ENCODE assay signal across 8 mouse cellular contexts in genomic region chr10:61211743-61212142, GRCm38 (mm10). TPM values are rescaled to one million over a fixed set of nuclear protein-coding genes. Genes with fewer than 3 reads are reported as not detected.
DNase-seq lines count a peak whose midpoint lies in the region; ATAC-seq and TF ChIP-seq lines count a peak whose summit lies in the region.

No protein-coding gene starts in this region.

- H3K9me3 ChIP-seq in neural tube, embryonic 15.5 days (replicated peaks) = no peaks in the 10 kb centered on the region
- no peaks in the 10 kb centered on the region; the same call in 1 of the 2 replicates for H3K9me3 ChIP-seq in heart, postnatal 0 days (replicated peaks; ENCODE audit: control insufficient read depth, low read length)

- 0 out of 2 replicates have a peak, but pooled peaks cover 5% of the 10 kb centered on the region for H3K27me3 ChIP-seq in neural tube, embryonic 15.5 days (replicated peaks)
- 0 out of 2 replicates have a peak, but pooled peaks cover 4% of the 10 kb centered on the region for H3K27me3 ChIP-seq in heart, postnatal 0 days (ENCODE audit: control insufficient read depth, insufficient read depth, low read length)

- no peak overlapping the region for H3K4me3 ChIP-seq in neural tube, embryonic 15.5 days (replicated peaks)
- H3K4me3 ChIP-seq in heart, postnatal 0 days (ENCODE audit: low read depth, low read length) = no peak overlapping the region

- peak; percentile 68 for TF ChIP-seq CTCF in heart, postnatal 0 days (IDR thresholded peaks at IDR 0.05; ENCODE audit: low read depth)

- H3K4me2 ChIP-seq in neural tube, embryonic 15.5 days = no peak overlapping the region
- no peak overlapping the region for H3K4me2 ChIP-seq in heart, postnatal 0 days (ENCODE audit: low read depth, low read length)

- H3K36me3 ChIP-seq in neural tube, embryonic 15.5 days = no peaks in the 10 kb centered on the region
- H3K36me3 ChIP-seq in heart, postnatal 0 days (replicated peaks; ENCODE audit: control insufficient read depth, insufficient read depth, low read length) = no peaks in the 10 kb centered on the region

- WGBS in neural tube, embryonic 15.5 days = 9% methylated on average over 13 of the region's 13 CpGs
- WGBS in heart, postnatal 0 days = 10% methylated on average over 13 of the region's 13 CpGs

- H3K27ac ChIP-seq in neural tube, embryonic 15.5 days (replicated peaks) = no peak overlapping the region
- H3K27ac ChIP-seq in heart, postnatal 0 days (ENCODE audit: low read depth) = no peak overlapping the region

- ATAC-seq in neural tube, embryonic 15.5 days (ENCODE audit: low FRiP score) = no peak
- ATAC-seq in heart, postnatal 0 days (ENCODE audit: insufficient read depth, low read depth) = peak; percentile 63
- no peak for ATAC-seq in inflammation-experienced regulatory T-cells, adult 6 months

- H3K4me1 ChIP-seq in neural tube, embryonic 15.5 days = peaks cover 5% of the 10 kb centered on the region; the same call in 1 of the 2 replicates
- H3K4me1 ChIP-seq in heart, postnatal 0 days (ENCODE audit: control insufficient read depth, insufficient read depth) = no peaks in the 10 kb centered on the region

- no peak for TF ChIP-seq EP300 in heart, postnatal 0 days (IDR thresholded peaks at IDR 0.05; ENCODE audit: low read depth)

- peak; percentile 71 for DNase-seq in neural tube, embryonic 10.5 days (ENCODE audit: extremely low spot score, low spot score)
- DNase-seq in ZHBTc4 (ENCODE audit: low read depth, low spot score) = peak; percentile 89
- peak; percentile 65 to 67 for DNase-seq in cerebellum, postnatal 36 days
- peak; percentile 70 for DNase-seq in heart, postnatal 0 days (ENCODE audit: low spot score)
- DNase-seq in left cerebral cortex, postnatal 10 days (ENCODE audit: extremely low spot score in 1 of 2, low spot score in 2 of 2) = peak; percentile 28 to 76
- peak; percentile 85 for DNase-seq in retina, embryonic 14.5 days (ENCODE audit: low spot score)

- H3K9ac ChIP-seq in neural tube, embryonic 15.5 days (replicated peaks) = no peak overlapping the region
- H3K9ac ChIP-seq in heart, postnatal 0 days (replicated peaks; ENCODE audit: low read depth, low read length) = no peak overlapping the region

- intact Hi-C loops in left cerebral cortex, postnatal 10 days (cut with DNase I) = no loop called here

RNA-seq across cellular contexts. Expression of gene Tbata, which starts 40.0 kb away (rescaled TPM):
- polyA plus RNA-seq in neural tube, embryonic 15.5 days (2015; fragmentation: Nextera tagmentation; extraction: Ambion mirVana) = 73.7 TPM in 1 of 2 replicates, not detected in the other
- not detected in 2 replicates for total RNA-seq in heart, postnatal 0 days (2014; rRNA removed; ENCODE audit: low replicate concordance)
- polyA plus RNA-seq in heart, postnatal 0 days (2015; fragmentation: Nextera tagmentation; extraction: Ambion mirVana) = 0.16 and 0.36 TPM in 2 replicates
- total RNA-seq in left cerebral cortex, postnatal 10 days (2021) = 1 to 10 TPM in 1 of 2 experiments, under 1 TPM in 1; 0.73 to 1.6 TPM
- not detected for polyA plus RNA-seq in inflammation-experienced regulatory T-cells, adult 6 months (2017; shearing (Covaris generic))
